Mouse (Mus musculus): ENCODE measurements around the gene 1700001P01Rik. TPM values are rescaled to one million over a fixed set of nuclear protein-coding genes. Genes with fewer than 3 reads are reported as not detected.

1700001P01Rik gene
- polyA plus RNA-seq, 1 experiment = not detected

DNA sequence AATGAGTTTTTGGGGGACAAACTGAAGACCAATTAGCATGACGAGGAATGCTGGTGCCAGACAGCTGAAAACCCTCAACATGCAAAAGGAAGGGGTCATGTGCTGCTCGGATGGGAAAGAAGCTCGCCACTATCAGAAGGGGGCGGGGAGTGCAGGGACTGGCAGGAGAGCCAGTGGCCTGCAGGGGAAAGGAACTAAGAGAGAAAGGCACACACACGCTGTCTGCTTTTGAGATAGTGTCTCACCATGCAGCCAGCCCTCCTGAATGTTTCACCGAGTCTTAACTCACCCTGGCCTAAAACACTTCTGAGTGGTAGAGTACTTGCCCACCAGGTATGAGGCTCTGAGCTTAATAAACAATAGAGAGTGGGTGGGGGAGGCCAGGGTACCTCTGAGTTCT is 16.8 kb downstream of the 1700001P01Rik start:
- peak overlapping the region; percentile 25 for H3K4me3 ChIP-seq (replicated peaks)
- TF ChIP-seq FLI1 (IDR thresholded peaks at IDR 0.05; ENCODE audit: low read length) (no peak), GATA1 (IDR thresholded peaks at IDR 0.05; ENCODE audit: borderline replicate concordance, low read length) (no peak)
- peaks cover 89% of the 10 kb centered on the region for H3K36me3 ChIP-seq (replicated peaks; ENCODE audit: low read length)
- 0 out of 2 replicates have a peak, but pooled peaks cover 3% of the 10 kb centered on the region for H3K9me3 ChIP-seq
- no peaks in the 10 kb centered on the region for H3K27me3 ChIP-seq (replicated peaks)
- peaks cover 30% of the 10 kb centered on the region for H3K4me1 ChIP-seq

DNA sequence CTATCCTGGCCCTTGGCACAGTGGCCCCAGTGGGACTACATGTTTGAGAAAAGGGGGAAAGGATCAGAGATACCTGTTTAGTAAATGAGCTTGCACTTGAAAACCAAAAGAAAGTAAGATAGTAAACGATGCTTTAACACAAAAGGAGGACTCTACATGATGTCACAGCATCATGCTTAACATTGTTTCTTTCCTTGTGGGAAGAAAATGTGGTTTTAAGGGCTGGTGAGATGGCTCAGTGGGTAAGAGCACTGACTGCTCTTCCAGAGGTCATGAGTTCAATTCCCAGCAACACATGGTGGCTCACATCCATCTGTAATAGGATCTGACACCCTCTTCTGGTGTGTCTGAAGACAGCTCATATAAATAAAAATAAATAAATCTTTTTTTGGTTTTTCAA is 17.6 kb downstream of the 1700001P01Rik start:
- H3K9me3 ChIP-seq = 0 out of 2 replicates have a peak, but pooled peaks cover 3% of the 10 kb centered on the region
- peaks cover 91% of the 10 kb centered on the region for H3K36me3 ChIP-seq (replicated peaks; ENCODE audit: low read length)
- peaks cover 31% of the 10 kb centered on the region for H3K4me1 ChIP-seq
- no peaks in the 10 kb centered on the region for H3K27me3 ChIP-seq (replicated peaks)
- H3K4me3 ChIP-seq (replicated peaks) = no peak overlapping the region
- TF ChIP-seq FLI1 (IDR thresholded peaks at IDR 0.05; ENCODE audit: low read length) (no peak), GATA1 (IDR thresholded peaks at IDR 0.05; ENCODE audit: borderline replicate concordance, low read length) (no peak)

DNA sequence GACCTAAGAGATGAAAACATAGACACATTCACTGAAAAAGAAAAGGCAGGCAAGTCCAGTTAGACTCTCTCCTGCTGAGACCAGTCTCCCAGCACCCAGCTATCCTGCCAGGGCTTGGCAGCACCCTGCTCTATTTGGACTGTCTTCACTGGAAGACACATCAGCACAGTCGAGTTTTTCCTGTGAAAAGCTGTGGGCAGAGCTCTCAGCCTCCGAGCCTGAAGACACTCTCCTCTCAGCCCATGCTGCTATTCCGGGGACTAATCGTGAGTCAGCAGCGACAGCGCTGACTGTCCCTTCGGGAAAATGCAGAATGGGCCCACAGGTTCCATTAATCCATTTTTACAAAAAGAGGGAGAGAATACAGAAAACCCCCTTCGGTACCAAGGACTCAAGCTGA is 22.4 kb downstream of the 1700001P01Rik start:
- H3K27me3 ChIP-seq (replicated peaks) = no peaks in the 10 kb centered on the region
- H3K36me3 ChIP-seq (replicated peaks; ENCODE audit: low read length) = peaks cover 92% of the 10 kb centered on the region
- no peak for TF ChIP-seq FLI1 (IDR thresholded peaks at IDR 0.05; ENCODE audit: low read length)
- TF ChIP-seq GATA1 (IDR thresholded peaks at IDR 0.05; ENCODE audit: borderline replicate concordance, low read length) = no peak
- H3K4me3 ChIP-seq (replicated peaks) = no peak overlapping the region
- H3K4me1 ChIP-seq = peaks cover 21% of the 10 kb centered on the region
- no peaks in the 10 kb centered on the region for H3K9me3 ChIP-seq

DNA sequence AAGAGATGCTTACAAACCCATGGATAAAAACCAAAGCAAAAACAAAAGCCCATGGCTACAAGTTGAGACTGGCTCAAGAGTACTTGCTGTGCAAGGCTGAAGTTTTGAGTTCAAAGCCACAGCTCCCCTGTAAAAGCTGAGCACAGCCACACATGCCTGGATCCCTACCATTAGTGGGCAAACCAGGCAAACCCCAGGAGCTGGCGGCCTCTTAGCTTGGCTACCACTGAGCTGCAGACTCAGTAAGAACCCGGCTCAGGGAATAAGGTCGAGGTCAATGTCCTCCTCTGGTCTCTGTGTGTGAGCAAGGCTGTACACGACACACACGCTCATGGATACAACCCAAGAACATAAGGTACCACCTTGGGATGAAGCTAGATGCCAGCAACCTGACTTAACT is 27.2 kb downstream of the 1700001P01Rik start:
- Histone ChIP-seq H3K4me1 (peaks cover 19% of the 10 kb centered on the region), H3K36me3 (replicated peaks; ENCODE audit: low read length) (peaks cover 74% of the 10 kb centered on the region), H3K27me3 (replicated peaks) (no peaks in the 10 kb centered on the region), H3K9me3 (no peaks in the 10 kb centered on the region), H3K4me3 (replicated peaks) (no peak overlapping the region)
- TF ChIP-seq GATA1 (IDR thresholded peaks at IDR 0.05; ENCODE audit: borderline replicate concordance, low read length) = no peak
- TF ChIP-seq FLI1 (IDR thresholded peaks at IDR 0.05; ENCODE audit: low read length) = no peak

DNA sequence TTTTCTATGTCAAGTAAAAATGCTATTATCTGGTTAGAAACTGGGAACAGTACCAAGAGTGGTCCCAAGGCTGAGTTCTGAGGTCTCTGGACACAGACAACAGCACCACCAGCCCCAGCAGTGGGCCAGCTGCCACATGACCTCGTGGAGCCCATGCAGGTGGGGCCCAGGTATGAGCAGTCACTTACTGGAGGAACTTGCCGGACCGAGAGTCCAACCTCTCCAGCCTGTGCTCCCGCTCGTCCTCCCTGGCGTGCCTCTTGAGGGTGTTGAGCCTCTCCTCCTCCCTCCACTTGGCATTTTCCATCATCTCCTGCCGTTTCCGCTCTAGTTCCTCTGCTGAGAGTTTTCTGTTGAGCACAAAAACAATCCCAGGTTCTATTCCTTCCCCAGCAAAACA is 27.9 kb downstream of the 1700001P01Rik start:
- Histone ChIP-seq H3K4me1 (peaks cover 23% of the 10 kb centered on the region), H3K27me3 (replicated peaks) (no peaks in the 10 kb centered on the region), H3K4me3 (replicated peaks) (no peak overlapping the region), H3K9me3 (no peaks in the 10 kb centered on the region), H3K36me3 (replicated peaks; ENCODE audit: low read length) (peaks cover 66% of the 10 kb centered on the region)
- TF ChIP-seq FLI1 (IDR thresholded peaks at IDR 0.05; ENCODE audit: low read length) (no peak), GATA1 (IDR thresholded peaks at IDR 0.05; ENCODE audit: borderline replicate concordance, low read length) (no peak)

DNA sequence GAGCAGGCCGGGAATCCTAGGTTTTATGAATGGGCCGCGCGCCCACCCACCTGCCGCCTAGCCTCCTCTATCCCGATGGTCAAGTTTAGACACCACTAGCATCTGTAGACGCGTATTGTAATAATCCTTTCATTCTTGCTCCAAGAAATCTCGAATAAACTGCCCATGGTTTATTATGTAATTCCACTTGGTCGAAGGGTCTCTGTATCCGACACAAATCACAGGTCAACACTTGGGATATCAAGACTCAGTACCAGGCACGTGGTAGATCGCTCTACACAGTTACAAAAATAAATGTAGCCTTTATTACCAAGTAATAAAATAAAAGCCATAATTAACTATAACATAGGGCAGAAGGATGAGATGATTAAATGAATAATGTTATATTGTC is 30.4 kb downstream of the 1700001P01Rik start:
- H3K4me1 ChIP-seq = peaks cover 39% of the 10 kb centered on the region
- no peaks in the 10 kb centered on the region for H3K27me3 ChIP-seq (replicated peaks)
- H3K36me3 ChIP-seq (replicated peaks; ENCODE audit: low read length) = peaks cover 54% of the 10 kb centered on the region
- TF ChIP-seq FLI1 (IDR thresholded peaks at IDR 0.05; ENCODE audit: low read length) = no peak
- TF ChIP-seq GATA1 (IDR thresholded peaks at IDR 0.05; ENCODE audit: borderline replicate concordance, low read length) = no peak
- peak overlapping the region; percentile 99 for H3K4me3 ChIP-seq (replicated peaks)
- no peaks in the 10 kb centered on the region for H3K9me3 ChIP-seq

DNA sequence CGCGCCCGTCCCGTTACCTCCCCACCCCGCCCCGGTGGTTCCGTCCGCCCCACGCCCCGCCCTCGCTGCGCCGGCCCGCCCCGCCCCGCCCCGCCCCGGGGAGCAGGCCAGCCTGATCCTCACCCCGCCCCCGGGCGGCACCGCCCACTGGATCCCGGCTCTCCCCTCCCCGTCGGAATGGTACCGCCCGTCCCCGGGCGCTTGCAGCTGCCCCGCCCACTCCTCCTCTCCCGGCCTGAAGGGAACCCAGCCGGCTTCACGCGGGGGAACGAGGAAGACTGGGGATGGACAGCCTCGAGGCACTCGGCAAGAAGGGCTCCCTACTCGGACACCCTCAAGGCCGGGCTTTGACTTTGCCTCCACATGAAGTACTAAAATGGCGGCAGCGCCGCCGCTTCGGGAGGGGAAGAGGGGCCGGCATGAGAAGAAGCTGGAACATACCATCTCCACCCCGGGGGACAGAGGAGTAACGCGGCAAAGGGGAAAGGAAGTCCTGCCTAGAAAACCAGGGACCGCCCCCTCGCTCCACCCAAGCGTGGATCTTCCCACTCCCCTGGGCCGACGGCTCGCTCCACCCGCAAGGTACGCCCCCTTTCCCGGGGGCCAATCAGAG is 30.9 kb downstream of the 1700001P01Rik start:
- Histone ChIP-seq H3K9me3 (no peaks in the 10 kb centered on the region), H3K4me3 (replicated peaks) (peak overlapping the region; percentile 99), H3K4me1 (peaks cover 44% of the 10 kb centered on the region), H3K36me3 (replicated peaks; ENCODE audit: low read length) (peaks cover 54% of the 10 kb centered on the region), H3K27me3 (replicated peaks) (no peaks in the 10 kb centered on the region)
- TF ChIP-seq FLI1 (IDR thresholded peaks at IDR 0.05; ENCODE audit: low read length) = no peak
- TF ChIP-seq GATA1 (IDR thresholded peaks at IDR 0.05; ENCODE audit: borderline replicate concordance, low read length) = no peak

DNA sequence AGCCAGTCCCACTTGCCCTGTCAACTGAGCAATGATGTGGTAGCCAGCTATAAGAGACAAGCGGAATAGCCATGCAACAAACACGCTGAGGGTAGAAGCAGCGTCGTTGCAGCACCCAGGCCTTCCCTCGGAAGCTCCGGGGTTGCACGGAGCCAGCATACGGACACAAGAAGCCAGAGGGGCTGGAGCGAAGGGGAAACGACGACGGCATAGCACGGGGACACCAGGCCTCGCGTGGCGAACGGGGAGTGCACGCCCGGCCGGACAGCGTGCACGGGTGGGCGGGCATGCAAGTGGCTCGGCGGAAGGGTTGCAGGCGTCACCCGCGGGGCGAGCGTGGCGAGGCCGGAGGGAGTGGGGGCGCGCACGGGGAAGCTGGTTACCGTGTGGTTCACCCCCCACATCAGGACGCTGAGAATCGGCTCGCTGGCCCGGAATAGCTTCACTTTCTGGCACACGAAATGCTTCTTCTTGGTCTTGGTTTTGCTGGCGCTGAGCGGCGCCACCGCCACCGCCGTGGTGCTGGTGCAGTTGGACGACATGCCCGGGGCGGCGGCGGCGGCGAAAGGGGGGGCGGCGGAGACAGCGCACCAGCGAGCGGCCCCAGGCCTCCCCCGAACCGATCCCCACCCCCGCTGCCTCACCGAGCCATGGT is 31.5 kb downstream of the 1700001P01Rik start, which contains the start of gene Pip4k2b:
Gene Pip4k2b, minus strand, starts transcription at position 642 of the 655 bp plus-strand sequence.
- Histone ChIP-seq H3K36me3 (replicated peaks; ENCODE audit: low read length) (peaks cover 54% of the 10 kb centered on the region), H3K4me1 (peaks cover 49% of the 10 kb centered on the region), H3K9me3 (no peaks in the 10 kb centered on the region), H3K27me3 (replicated peaks) (no peaks in the 10 kb centered on the region), H3K4me3 (replicated peaks) (peak within 1 kb of the TSS; percentile 99)
- TF ChIP-seq GATA1 (IDR thresholded peaks at IDR 0.05; ENCODE audit: borderline replicate concordance, low read length) (no peak), FLI1 (IDR thresholded peaks at IDR 0.05; ENCODE audit: low read length) (no peak)

DNA sequence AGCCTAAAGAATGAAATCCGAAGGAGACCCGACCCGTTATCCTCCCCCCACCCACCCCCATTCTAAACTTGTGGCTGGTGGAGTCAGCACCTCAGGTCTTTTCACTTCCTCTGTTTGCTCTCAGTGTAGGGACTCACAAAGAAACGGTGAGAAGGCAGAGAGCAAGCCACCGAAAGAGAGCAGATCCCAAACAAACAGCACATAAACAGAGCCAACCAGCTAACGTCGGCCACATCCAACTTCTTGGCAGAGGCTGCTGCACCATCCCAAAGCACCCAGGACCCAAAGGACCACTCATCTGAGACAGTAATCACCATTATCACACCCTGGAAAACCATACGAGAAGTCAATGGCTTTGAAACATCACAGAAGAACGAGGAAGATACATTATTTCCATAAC is 32.3 kb downstream of the 1700001P01Rik start:
- peaks cover 51% of the 10 kb centered on the region for H3K4me1 ChIP-seq
- H3K27me3 ChIP-seq (replicated peaks) = no peaks in the 10 kb centered on the region
- no peak for TF ChIP-seq FLI1 (IDR thresholded peaks at IDR 0.05; ENCODE audit: low read length)
- peaks cover 54% of the 10 kb centered on the region for H3K36me3 ChIP-seq (replicated peaks; ENCODE audit: low read length)
- no peaks in the 10 kb centered on the region for H3K9me3 ChIP-seq
- peak overlapping the region; percentile 99 for H3K4me3 ChIP-seq (replicated peaks)

DNA sequence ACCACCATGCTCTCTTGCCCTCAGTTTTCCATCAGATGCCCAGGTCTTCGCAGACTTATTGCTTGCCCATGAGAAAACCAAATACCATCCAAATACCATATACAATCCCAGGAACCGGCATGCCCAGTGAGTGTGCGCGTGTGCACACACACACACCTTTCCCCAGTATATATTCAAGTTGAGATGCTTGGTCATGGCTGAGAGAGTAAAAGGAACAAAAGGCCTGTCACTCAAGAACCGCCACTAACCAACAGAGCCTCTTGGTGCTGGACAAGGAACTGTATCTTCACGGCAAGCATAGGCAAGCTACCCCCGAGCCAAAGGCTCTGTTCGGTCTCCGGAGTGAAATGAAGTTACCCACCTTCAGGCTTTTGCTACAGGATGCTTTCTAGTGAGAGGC is 33.1 kb downstream of the 1700001P01Rik start:
- Histone ChIP-seq H3K27me3 (replicated peaks) (no peaks in the 10 kb centered on the region), H3K4me1 (peaks cover 59% of the 10 kb centered on the region), H3K4me3 (replicated peaks) (peak overlapping the region; percentile 99), H3K9me3 (no peaks in the 10 kb centered on the region), H3K36me3 (replicated peaks; ENCODE audit: low read length) (peaks cover 53% of the 10 kb centered on the region)
- TF ChIP-seq FLI1 (IDR thresholded peaks at IDR 0.05; ENCODE audit: low read length) (no peak), GATA1 (IDR thresholded peaks at IDR 0.05; ENCODE audit: borderline replicate concordance, low read length) (no peak)
